ENCODE assay signal across 12 mouse cellular contexts in the genomic region with DNA sequence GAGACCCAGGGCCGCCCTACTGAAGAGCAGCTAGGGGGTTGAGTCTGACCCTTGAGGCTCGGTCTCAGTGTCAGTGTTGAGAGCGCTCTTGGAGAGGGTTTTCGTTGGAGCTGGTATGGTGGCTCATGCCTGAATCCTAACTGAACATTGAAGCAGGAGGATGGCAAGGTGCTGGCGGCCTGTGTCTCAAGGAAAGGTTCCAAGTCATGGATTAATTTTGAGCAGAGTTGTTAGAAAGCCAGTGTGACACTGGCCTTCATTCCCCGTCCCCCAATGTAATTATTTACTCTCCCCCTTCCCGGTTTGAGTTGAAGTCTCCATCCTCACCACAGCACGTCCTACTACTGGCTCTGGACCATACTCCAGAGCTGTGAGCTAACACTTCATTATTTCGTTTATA. TPM values are rescaled to one million over a fixed set of nuclear protein-coding genes. Genes with fewer than 3 reads are reported as not detected.
DNase-seq lines count a peak whose midpoint lies in the region; ATAC-seq and TF ChIP-seq lines count a peak whose summit lies in the region.
"Had no signal": no experiment of that assay in that cellular context is flagged by ENCODE, and none has a peak within 500 bp of the region (broad histone marks: within the 10 kb centered on the region; RNA-seq: fewer than 3 reads in every experiment).

No protein-coding gene starts in this region.

- H3K4me2 ChIP-seq in CH12.LX (ENCODE audit: insufficient read depth, low read depth, poor library complexity, severe bottlenecking): no peak overlapping the region
- H3K4me2 ChIP-seq in hindbrain, embryonic 12.5 days (replicated peaks): no peak overlapping the region
- no peak overlapping the region for H3K4me2 ChIP-seq in midbrain, embryonic 11.5 days

- no peak overlapping the region for H3K27ac ChIP-seq in CH12.LX (ENCODE audit: insufficient read depth, low read depth)
- H3K27ac ChIP-seq in hindbrain, embryonic 12.5 days: peak overlapping the region; percentile 98
- no peak overlapping the region for H3K27ac ChIP-seq in midbrain, embryonic 11.5 days (ENCODE audit: low read depth, low read length)

- dilution Hi-C loops in CH12.LX (cut with MboI; ENCODE audit: extremely low pct_ligation_motif_present, extremely low pct_unique_long_range_greater_than_20kb, low sequenced_read_pairs): no loop called here

- TF ChIP-seq RAD21 in CH12.LX (IDR thresholded peaks at IDR 0.05; ENCODE audit: low read depth, low read length): no peak

- no peak for ATAC-seq in hindbrain, embryonic 12.5 days (ENCODE audit: low FRiP score)
- no peak for ATAC-seq in midbrain, embryonic 11.5 days (ENCODE audit: low FRiP score)

- H3K79me2 ChIP-seq in CH12.LX (replicated peaks; ENCODE audit: control insufficient read depth, extremely low read depth, insufficient read depth, poor library complexity, severe bottlenecking): peaks cover 26% of the 10 kb centered on the region

- in situ Hi-C loops in CH12.LX (cut with MboI; ENCODE audit: low pct_ligation_motif_present, low pct_unique_long_range_greater_than_20kb, low sequenced_read_pairs): loop anchor here (5.0 kb wide), 2 partner anchors 82 to 187 kb away; no protein-coding TSS in a partner anchor

- DNase-seq in cerebellum, adult 11-12 months: peak; percentile 56
- DNase-seq in cerebellum, adult 11 months: no peak
- DNase-seq in CH12.LX (ENCODE audit: extremely low read depth): no peak
- peak; percentile 90 for DNase-seq in midbrain, embryonic 11.5 days (ENCODE audit: low spot score, missing footprints)
- DNase-seq in heart, adult 11 months: no peak
- DNase-seq in urinary bladder, postnatal 36 days (ENCODE audit: low spot score in 2 of 2): no peak
- DNase-seq in right cerebral cortex, adult 2 months (ENCODE audit: low spot score in 2 of 2): no peak
- DNase-seq: adrenal gland, adult 2 months; gastrocnemius, postnatal 36 days had no signal

- no peak overlapping the region for H3K4me3 ChIP-seq in CH12.LX (replicated peaks in 1 of 3; ENCODE audit: low read depth in 2 of 3, low read length in 2 of 3, poor library complexity in 1 of 3)
- H3K4me3 ChIP-seq in hindbrain, embryonic 12.5 days: no peak overlapping the region
- H3K4me3 ChIP-seq in midbrain, embryonic 11.5 days (ENCODE audit: low read depth, low read length): no peak overlapping the region

- H3K36me3 ChIP-seq in CH12.LX (replicated peaks in 1 of 2; ENCODE audit: control insufficient read depth in 1 of 2, insufficient read depth in 1 of 2, low read length in 1 of 2): peaks cover 25 to 74% of the 10 kb centered on the region in 2 experiments
- H3K36me3 ChIP-seq in hindbrain, embryonic 12.5 days: peaks cover 30% of the 10 kb centered on the region
- peaks cover 9% of the 10 kb centered on the region; the same call in 1 of the 2 replicates for H3K36me3 ChIP-seq in midbrain, embryonic 11.5 days (ENCODE audit: control insufficient read depth, insufficient read depth, low read length)

- H3K9ac ChIP-seq in CH12.LX (ENCODE audit: insufficient read depth, low read depth): no peak overlapping the region
- H3K9ac ChIP-seq in hindbrain, embryonic 12.5 days: no peak overlapping the region
- peak overlapping the region; percentile 86; the same call in 1 of the 2 replicates for H3K9ac ChIP-seq in midbrain, embryonic 11.5 days (ENCODE audit: low read length)
- H3K9ac ChIP-seq: embryonic facial prominence, embryonic 12.5 days; stomach, embryonic 15.5 days had no signal

- 82% methylated on average over 9 of the region's 9 CpGs for WGBS in hindbrain, embryonic 12.5 days
- WGBS in midbrain, embryonic 11.5 days: 81% methylated on average over 9 of the region's 9 CpGs

- no peaks in the 10 kb centered on the region for H3K27me3 ChIP-seq in CH12.LX (replicated peaks)
- H3K27me3 ChIP-seq in hindbrain, embryonic 12.5 days: peaks cover 24% of the 10 kb centered on the region
- H3K27me3 ChIP-seq in midbrain, embryonic 11.5 days (ENCODE audit: control insufficient read depth, insufficient read depth, low read length): peaks cover 19% of the 10 kb centered on the region

- peak; percentile 9; the same call in 1 of the 2 replicates for TF ChIP-seq POLR2A in CH12.LX (IDR thresholded peaks at IDR 0.05; ENCODE audit: low read depth, low read length)

- no peaks in the 10 kb centered on the region for H3K9me3 ChIP-seq in CH12.LX (replicated peaks; ENCODE audit: low read length)
- H3K9me3 ChIP-seq in hindbrain, embryonic 12.5 days (replicated peaks): no peaks in the 10 kb centered on the region
- H3K9me3 ChIP-seq in midbrain, embryonic 11.5 days (ENCODE audit: control insufficient read depth, low read length): no peaks in the 10 kb centered on the region
- H3K9me3 ChIP-seq: embryonic facial prominence, embryonic 12.5 days; stomach, embryonic 15.5 days had no signal

- no peak for TF ChIP-seq CTCF in CH12.LX (conservative IDR thresholded peaks at IDR 0.05 in 1 of 2, IDR thresholded peaks at IDR 0.05 in 1 of 2; ENCODE audit: low read depth in 2 of 2, low read length in 2 of 2)

- peaks cover 15 to 54% of the 10 kb centered on the region in 2 experiments for H3K4me1 ChIP-seq in CH12.LX (ENCODE audit: control insufficient read depth in 1 of 2, insufficient read depth in 2 of 2)
- H3K4me1 ChIP-seq in hindbrain, embryonic 12.5 days: peaks cover 29% of the 10 kb centered on the region
- H3K4me1 ChIP-seq in midbrain, embryonic 11.5 days (ENCODE audit: control insufficient read depth, insufficient read depth, low read length): peaks cover 20% of the 10 kb centered on the region

- TF ChIP-seq EP300 in CH12.LX (IDR thresholded peaks at IDR 0.05; ENCODE audit: low read length): no peak

TF ChIP-seq in CH12.LX, 34 proteins besides CTCF, POLR2A, EP300 and RAD21:
- TF ChIP-seq BHLHE40 (IDR thresholded peaks at IDR 0.05; ENCODE audit: low read depth, low read length): no peak
- TF ChIP-seq MAFK (IDR thresholded peaks at IDR 0.05; ENCODE audit: insufficient replicate concordance, low read length): no peak
- TF ChIP-seq SMC3 (IDR thresholded peaks at IDR 0.05; ENCODE audit: low read depth, low read length): no peak
- TF ChIP-seq NRF1 (IDR thresholded peaks at IDR 0.05; ENCODE audit: low read depth, low read length): no peak
- TF ChIP-seq HCFC1 (IDR thresholded peaks at IDR 0.05; ENCODE audit: low read depth, low read length): no peak
- no peak for TF ChIP-seq USF2 (conservative IDR thresholded peaks at IDR 0.05; ENCODE audit: low read depth, low read length)
- TF ChIP-seq E2F4 (IDR thresholded peaks at IDR 0.05; ENCODE audit: insufficient replicate concordance, low read depth, low read length): no peak
- TF ChIP-seq ZC3H11A (IDR thresholded peaks at IDR 0.05; ENCODE audit: low read depth, low read length): no peak
- no peak for TF ChIP-seq MAZ (IDR thresholded peaks at IDR 0.05; ENCODE audit: low read depth, low read length)
- TF ChIP-seq JUN (IDR thresholded peaks at IDR 0.05; ENCODE audit: insufficient read depth, low read depth, low read length): no peak
- TF ChIP-seq ZMIZ1 (IDR thresholded peaks at IDR 0.05; ENCODE audit: low read depth, low read length): no peak
- no peak for TF ChIP-seq TCF12 (IDR thresholded peaks at IDR 0.05; ENCODE audit: low read depth, low read length)
- TF ChIP-seq ZKSCAN1 (IDR thresholded peaks at IDR 0.05; ENCODE audit: borderline replicate concordance, low read depth, low read length): no peak
- no peak for TF ChIP-seq GABPA (IDR thresholded peaks at IDR 0.05; ENCODE audit: insufficient replicate concordance, low read depth, low read length)
- no peak for TF ChIP-seq CHD2 (IDR thresholded peaks at IDR 0.05; ENCODE audit: low read length)
- no peak for TF ChIP-seq MAX (IDR thresholded peaks at IDR 0.05; ENCODE audit: low read length)
- no peak for TF ChIP-seq TBP (conservative IDR thresholded peaks at IDR 0.05; ENCODE audit: low read depth, low read length)
- TF ChIP-seq MXI1 (IDR thresholded peaks at IDR 0.05; ENCODE audit: low read depth, low read length): no peak
- TF ChIP-seq UBTF (IDR thresholded peaks at IDR 0.05; ENCODE audit: low read depth, low read length): no peak

RNA-seq across cellular contexts. Expression of a gene that starts 1.3 kb away (rescaled TPM):
- total RNA-seq in CH12.LX (2012; rRNA removed): 12.7 and 23.3 TPM in 2 replicates
- total RNA-seq in CH12.LX (2014; rRNA removed): 2.6 and 2.8 TPM in 2 replicates
- polyA plus RNA-seq in CH12.LX (2012; ENCODE audit: insufficient read length, low read depth): 2.7 and 3.5 TPM in 2 replicates
- polyA plus RNA-seq in hindbrain, embryonic 12.5 days (2016; fragmentation: Nextera tagmentation; extraction: Ambion mirVana): 76.3 and 77.3 TPM in 2 replicates
- polyA plus RNA-seq in midbrain, embryonic 11.5 days (2014; fragmentation: Nextera tagmentation; extraction: Ambion mirVana): 16.3 and 16.6 TPM in 2 replicates

RNA-seq across cellular contexts. Expression of a gene that starts 47.1 kb away (rescaled TPM):
- total RNA-seq in CH12.LX (2012; rRNA removed) (141 and 157 TPM in 2 replicates), CH12.LX (2014; rRNA removed) (105 and 116 TPM in 2 replicates)
- 179 and 191 TPM in 2 replicates for polyA plus RNA-seq in CH12.LX (2012; ENCODE audit: insufficient read length, low read depth)
- 316 and 330 TPM in 2 replicates for polyA plus RNA-seq in hindbrain, embryonic 12.5 days (2016; fragmentation: Nextera tagmentation; extraction: Ambion mirVana)
- 347 and 375 TPM in 2 replicates for polyA plus RNA-seq in midbrain, embryonic 11.5 days (2014; fragmentation: Nextera tagmentation; extraction: Ambion mirVana)

Comparison
In these comparisons a context has a peak if more than half of its experiments do, and no peak if none do; other contexts are left out.
1. DNase-seq: peak in cerebellum, adult 11-12 months (single experiment) and midbrain, embryonic 11.5 days (single experiment); none in cerebellum, adult 11 months (single experiment), CH12.LX (single experiment), heart, adult 11 months (single experiment), urinary bladder, postnatal 36 days (0 of 2) and right cerebral cortex, adult 2 months (0 of 2).